Mouse (Mus musculus) bone marrow macrophage, adult 2 months (primary cell): ENCODE data around the gene Trpc4ap.

Source experiments
- CTCF ChIP-seq: IDR thresholded peaks from 2 replicates; pipeline ENCODE4 v1.5.1; 2012; ENCODE audit warnings: low read depth, mild to moderate bottlenecking, low read length, moderate library complexity
- POLR2A ChIP-seq: IDR thresholded peaks from 2 replicates; pipeline ENCODE4 v1.6.1; 2012; ENCODE audit warnings: mild to moderate bottlenecking, low read depth, low read length, borderline replicate concordance

GRCm38 (mm10) chr2:155680591-155680990 lies 11.6 kb downstream of the Trpc4ap start:
- TF ChIP-seq CTCF (no peak), POLR2A (no peak)
